Mouse (Mus musculus) kidney, postnatal 14 days (tissue): ENCODE measurements around the gene Tbx5.

Source experiments
- DNase-seq: peaks from one replicate; pipeline ENCODE4 v3.0.0; 2022; ENCODE audit warnings: mixed read lengths

Gene Tbx5

DNA sequence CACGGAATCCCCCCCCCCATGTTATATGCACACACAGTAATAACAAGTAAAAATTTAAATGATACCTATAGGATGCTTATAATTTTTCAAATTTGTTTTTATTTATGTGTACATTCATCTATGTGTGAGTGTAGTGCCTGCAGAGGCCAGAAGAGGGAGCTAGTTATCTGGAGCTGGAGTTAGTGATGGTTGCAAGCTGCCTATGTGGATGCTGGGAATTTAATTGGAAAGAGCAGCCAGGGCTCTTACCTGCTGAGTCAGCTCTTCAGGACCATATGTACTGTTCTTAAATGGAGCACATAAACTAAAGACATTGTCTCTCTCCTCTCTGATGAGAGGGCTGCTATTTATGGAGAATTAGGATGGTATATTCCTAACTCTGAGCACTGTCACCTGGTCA, 17.2 kb upstream of the Tbx5 start:
- DNase-seq: no peak

DNA sequence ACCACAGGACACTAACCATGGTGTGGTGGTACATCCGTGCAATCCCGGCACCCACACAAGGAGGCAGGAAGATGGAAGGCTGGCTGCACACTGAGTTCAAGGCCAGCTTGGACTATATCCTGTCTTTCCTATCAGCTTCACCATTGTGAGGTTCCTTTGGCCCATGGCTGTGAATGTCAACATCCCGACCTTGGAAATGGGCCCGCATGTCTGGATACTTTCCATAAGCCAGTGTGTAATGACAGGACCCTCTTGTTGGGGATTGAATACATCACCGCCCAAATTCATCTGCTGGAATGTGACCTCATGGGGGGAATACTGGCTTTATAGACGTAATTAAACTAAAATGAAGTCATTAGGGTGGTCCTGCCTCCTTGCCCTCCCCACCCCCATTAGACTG, 12.0 kb upstream of the Tbx5 start:
- DNase-seq: no peak

DNA sequence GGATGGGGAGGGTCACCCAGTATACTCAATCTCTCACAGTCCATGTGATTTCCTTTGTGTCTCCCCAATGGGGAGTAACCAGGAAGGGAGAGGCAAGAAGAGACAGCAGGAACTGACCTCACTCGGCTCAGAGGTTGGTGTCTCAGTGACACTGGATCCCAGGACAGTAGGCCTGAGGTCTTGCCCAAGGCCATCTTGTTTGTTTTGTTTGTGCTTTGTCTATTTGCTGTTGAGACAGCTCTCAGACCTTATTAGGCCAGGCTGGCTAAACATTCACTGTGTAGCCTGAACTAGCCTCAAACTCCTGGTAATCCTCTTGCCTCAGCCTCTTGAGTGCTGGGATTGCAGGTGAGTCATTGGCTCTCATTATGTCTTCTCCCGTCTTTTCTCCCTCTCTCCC, 11.0 kb upstream of the Tbx5 start:
- DNase-seq: no peak

DNA sequence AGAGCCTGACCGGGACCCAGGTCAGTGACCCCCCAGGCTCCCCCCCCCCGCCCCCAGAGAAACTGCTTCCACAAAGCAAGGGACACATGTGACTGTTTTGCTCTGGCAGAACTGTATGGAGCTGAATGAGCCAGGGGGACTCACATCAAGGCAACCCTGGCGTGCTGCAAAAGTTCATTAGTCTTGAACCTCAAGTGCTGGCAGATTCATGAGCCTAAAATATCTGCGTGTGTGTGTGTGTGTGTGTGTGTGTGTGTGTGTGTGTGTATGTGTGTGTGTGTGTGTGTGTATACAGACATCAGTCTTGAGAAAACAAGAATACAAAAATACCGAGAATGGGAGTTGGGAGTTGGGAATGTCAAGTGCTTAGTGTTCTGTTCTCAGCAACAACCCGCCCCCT, 5.1 kb upstream of the Tbx5 start:
- DNase-seq: no peak

DNA sequence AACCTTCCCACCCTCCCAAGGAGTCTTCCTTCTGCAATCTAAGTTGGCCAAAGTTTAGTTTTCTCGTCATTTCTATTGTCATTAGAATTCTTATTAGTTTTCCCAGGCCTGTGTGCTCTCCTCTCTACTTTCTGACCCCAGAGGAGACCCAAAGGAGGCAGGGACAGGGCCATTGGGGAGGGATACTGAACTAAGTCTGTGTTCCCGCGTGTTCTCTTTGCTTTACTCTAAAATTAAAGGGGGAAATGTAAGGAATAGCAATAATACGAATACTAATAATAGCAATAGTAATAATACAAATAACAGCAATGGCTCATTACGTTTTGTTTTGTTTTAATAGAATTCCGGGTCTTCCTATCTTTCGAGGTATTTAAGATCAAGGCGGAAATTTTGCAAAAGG, 1.9 kb upstream of the Tbx5 start:
- DNase-seq: no peak

DNA sequence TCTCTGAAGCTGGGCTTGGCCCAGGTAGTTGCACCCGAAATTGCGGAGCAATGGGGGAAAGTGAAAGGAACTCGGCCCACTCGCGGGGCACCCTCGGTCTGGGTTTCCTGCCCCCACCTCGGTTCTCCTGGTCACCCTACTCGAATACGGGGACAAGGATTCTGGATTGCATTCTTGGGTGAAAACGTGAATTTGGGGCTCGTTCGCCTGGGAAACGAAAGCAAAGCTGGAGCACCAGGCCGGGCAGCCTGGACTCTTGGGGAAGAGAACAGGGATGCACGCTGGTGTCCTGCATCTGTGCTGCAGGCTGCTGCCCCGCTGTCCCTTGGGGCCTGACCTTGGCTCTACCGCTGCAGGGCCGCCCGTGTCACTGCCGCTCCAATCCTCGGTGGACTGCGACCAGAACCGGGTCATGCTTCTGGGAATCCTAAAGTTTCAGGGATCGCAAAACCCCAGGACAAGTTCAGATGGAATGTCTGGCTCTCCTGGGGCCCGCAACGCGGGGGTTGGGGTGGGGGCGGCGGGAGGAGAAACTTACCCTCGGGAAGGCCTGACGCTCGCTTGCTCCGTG, 1.2 kb upstream of the Tbx5 start:
- DNase-seq: no peak

DNA sequence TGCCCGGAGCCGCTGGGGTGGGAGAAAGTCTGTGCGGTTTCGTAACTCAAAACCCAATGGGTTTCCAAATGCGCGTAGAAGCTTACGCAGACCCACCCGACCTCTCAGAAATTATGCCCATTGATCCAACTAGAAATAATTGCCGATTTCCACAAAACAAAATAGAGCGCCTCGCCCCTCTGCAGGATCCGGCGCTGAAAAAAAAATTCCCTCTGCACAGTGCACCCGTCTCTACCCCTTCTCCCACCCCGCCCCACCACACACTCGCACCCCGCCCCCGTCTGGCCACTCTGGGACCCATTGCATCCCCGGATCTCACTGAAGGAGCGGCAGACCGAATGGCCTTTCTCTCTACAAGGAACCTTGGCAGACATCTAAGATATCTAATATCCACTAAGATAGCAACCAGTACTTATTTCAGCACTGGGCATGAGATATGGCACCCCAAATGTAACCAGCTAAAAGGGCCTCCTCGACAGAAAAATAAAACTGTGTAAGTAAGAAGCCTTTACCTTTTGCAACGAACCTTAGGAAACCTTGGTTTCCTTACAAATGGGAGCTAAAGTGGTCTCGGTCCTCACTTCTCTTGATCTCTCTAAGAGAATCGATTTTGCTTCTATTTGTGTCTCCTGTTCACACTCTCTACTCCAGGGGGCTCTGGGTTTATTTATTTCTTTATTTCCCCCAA, 533 bp upstream of the Tbx5 start:
- no peak for DNase-seq

DNA sequence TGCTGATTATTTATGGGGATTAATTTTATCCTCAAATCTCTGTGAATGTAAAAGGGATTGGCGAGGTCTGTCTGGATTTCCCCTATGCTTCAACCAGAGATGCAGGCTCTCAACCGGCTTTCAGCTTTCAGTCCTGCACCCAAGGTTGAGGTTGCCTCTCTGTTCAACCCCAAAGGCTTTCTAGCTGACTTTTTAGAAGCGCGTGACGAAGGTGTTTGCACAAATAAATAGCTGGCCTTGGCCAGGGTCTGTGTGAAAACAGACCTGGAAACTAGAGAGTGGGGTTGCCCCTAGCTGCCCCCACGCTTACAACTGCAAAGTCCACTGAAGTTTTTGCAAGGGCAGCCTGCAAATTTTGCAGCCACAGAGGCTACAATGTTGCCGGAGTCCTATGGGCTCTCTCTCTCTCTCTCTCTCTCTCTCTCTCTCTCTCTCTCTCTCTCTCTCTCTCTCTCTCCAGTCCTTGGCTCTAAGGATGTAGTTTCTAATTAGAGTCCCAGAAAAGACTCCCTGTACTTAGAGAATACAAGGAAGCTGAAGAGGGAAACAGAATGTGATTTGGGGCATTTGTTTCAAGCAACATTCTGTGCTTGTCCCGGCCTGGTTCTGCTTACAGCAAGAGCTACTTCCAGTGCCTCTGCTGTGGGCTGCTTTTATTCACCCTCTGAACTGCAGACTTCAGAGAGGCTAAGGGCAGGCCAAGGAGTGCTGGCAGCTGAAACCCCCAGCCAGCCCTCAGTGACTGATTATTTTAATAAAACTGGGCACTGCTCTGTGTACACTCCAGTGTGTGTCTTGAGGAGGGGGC, 959 bp downstream of the Tbx5 start:
- no peak for DNase-seq

DNA sequence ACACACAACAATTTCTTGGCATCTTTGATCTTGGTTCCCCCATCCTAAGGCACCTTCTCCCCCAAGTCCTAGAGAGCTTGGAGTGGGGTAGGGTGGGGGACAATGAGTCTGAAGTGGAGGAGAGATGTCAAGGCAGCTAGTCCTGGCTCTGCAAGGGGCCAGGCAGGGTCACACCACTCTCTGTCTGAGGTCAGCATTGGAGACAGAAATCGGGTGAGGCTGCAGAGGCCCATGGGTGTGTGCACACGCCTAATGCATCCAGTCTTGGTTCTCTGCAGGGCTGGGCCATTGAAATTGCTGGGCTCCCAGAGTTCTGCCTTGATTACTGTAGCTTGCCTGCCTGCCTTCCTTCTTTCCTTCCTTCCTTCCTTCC, 1.5 kb downstream of the Tbx5 start:
- no peak for DNase-seq

DNA sequence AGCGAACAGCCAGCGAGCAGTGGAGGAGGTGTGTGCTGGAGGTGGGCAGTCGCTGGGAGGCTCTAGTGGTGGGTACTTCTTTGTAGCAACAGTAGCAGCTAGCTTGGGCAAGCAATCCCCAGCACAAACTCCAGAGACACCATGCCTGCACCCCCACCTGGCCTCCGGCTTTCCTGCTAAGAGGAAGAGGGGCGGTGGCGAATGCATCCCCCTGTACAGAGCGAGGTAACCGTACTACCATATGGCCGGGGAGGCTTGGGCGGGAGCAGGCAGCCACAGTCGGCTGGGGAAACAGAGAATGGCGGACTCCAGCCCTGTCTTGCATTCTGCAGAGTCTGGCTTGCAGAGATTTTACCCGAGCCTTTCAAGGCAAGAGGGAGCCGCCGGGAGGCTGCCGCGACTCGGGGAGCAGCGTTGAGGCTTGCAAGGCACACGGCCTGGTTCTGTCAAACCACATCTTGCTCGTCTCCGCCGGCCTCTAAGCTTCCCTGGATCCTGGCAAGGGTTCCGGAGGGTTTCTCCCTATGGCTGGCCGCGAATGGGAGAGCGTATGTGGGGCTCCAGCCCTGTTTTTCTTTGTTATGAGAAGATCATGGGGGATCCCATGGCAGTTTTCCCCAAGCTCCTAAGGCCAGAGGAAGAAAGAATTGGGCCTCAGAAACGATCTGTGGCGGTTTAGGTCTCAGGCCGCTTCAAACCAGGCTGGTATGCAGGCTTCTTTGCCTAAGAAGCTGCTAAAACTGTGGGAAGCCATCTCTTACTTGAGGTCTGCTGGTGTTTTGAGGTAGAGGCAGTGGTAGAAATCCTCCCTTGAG, 2.8 kb downstream of the Tbx5 start:
- DNase-seq: no peak

DNA sequence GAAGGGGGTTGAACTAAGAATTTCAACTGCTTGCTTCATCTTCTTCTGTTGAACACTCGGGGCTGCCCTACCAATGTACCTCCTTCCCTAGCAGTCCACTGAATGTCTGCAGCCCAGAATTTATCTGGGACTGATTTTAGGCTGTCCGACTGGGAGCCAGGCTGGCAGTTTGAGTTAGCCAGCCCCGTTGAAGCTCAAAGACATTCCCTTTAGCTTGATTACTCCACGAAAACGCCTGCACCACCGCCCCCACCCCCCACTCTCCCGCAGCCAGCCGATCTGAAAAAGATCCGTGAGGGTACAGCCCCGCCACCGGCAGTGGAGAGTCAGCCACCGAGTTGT, 3.4 kb downstream of the Tbx5 start:
- no peak for DNase-seq

DNA sequence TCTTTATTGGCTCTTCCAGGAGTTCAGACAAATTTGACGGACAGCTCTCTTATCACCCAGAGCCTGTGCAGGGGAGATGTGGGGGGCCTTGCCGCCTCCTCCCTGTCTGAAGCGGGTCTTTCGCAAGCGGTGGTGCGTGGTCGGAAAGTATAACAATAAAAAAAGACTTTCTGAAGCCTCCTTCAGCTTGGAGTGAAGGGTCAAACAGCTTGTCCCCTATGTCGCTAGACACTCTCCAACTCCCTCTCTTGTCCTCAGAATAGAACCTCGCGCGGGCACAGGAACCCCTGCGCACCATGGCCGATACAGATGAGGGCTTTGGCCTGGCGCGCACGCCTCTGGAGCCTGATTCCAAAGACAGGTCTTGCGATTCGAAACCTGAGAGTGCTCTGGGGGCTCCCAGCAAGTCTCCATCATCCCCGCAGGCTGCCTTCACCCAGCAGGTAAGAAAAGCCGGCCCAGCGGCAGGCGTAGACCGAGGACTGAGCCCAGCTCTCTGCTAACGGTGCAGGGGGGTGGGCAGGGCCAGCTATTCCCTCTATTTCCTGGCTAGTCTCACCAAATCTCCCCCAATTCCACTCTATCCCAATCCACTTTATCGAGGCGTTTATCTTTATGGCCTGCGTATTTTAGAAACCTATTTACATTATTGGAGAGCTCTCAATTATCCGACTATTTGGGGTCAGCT, 4.3 kb downstream of the Tbx5 start:
- no peak for DNase-seq

DNA sequence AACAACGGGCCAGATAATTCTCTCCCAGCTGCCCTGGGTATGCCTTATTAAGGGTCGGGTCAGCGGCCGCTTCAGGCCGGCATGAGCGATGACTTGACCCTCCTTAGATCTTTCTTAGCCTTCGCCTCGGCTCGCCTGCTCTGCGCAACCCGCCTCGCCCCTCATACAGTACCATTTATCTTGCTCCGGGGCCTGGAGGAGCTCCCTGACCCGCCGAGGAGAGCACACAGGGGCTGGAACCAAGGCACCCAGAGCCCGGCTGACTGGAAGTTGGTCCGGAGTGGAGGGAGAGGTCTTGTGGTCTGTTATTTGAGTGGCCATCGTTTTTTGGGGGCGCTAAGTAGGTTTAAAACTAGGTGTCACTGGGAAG, 4.8 kb downstream of the Tbx5 start:
- DNase-seq: no peak

DNA sequence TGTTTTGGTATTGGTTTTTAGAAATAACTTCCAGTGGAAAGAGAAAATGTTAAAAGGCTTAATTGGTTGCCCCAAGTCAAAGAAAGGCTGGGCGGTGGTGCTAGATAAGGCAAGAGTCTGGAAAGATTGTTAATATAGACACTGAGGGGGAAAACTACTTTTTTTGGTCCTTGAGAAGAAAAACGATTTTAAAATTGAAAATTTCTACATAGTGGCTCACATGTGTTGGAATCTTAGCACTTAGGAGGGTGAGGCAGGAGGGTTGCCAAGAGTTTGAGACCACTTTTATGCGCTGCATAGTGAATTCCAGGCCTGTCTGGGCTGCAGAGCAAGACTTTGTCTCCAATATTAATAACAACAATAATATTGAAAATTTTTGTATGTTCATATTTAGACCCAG, 5.4 kb downstream of the Tbx5 start:
- no peak for DNase-seq

DNA sequence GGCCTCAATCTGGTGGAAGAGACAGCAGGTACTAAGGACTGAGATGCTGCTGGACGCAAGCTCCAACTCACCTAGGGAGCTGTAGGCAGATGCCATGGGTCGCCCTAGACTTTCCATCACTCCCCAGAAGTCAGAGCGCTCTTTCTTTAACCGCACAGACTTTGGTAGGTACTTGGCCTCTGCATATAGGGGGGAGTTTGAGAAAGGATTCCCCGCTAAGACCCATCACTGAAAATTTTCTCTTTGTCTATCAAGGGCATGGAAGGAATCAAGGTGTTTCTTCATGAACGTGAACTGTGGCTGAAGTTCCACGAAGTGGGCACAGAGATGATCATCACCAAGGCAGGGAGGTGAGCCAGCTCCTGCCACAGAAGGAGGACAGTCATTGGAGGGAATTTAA, 6.0 kb downstream of the Tbx5 start:
- DNase-seq: no peak

DNA sequence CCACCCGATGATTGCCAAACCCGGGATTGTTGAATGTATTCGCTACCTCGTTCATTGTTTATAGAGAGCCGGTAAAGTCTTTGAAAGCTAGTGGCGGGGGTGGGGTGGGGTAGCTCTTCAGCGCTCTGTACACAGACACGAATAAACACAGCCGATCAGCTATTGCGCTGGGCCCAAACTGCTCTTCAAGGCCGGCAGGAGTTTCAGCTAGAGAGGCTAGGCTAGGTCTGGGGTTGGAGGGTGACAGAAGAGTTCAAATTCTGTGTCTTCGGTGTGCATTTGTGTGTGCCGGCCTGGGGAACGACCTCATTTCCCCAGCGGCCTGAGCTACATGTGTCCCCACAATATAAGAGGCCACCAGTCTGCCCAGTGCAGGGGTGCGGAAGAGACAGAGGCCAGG, 6.7 kb downstream of the Tbx5 start:
- no peak for DNase-seq

DNA sequence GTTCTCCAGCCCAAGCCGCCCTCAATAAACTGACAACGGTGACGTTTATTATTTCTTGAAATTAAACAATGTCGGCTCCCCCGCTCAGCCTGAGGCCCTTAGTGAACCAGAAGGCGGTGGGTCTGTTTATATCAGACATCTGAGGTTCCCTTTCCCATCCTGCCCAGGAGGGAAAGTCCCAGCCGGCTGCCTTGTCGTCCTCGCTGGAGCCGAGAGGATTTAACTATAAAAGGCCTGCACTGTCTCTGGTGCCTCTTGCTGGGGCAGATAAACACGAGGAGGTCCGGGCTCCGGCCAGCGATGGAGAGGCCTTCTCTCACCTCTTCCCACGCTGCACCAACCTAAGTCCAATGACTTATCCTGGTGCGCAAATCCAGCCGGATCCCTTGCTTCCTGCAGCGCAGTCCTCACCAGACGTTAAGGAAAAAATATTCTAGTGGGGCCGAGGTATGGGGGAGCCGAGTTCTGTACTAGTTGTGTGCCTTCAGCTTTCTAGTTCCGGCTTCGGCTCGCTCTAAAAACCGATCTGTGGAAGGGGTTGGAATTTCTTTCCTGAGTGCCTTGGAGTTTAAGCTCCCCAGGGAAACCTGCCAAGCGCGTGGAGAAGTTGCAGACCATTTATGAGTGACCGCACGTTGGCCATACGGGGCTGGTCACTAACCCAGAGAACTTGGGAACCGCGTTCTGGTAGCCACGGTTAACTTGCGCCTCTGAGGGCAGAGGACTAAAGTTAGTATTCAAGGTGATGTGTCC, 7.3 kb downstream of the Tbx5 start:
- no peak for DNase-seq

DNA sequence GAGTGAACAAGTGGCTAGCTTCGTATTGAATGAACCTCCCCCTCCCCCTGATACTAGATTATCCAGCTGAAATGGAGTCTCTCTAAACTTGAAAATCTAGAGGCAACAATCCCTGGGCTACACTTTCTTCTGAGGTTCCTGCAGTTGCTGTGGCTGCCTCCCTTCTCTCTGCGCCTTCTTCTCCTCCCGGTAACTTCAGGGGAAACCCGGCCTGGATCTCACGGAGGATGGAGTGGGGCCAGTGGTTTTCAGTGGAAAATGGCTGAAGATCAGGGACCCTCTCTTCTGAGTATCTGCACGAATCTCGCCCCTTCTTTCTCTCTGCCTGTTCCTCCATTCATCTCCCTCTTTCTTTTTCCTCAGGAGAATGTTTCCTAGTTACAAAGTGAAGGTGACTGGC, 7.9 kb downstream of the Tbx5 start:
- DNase-seq: no peak

DNA sequence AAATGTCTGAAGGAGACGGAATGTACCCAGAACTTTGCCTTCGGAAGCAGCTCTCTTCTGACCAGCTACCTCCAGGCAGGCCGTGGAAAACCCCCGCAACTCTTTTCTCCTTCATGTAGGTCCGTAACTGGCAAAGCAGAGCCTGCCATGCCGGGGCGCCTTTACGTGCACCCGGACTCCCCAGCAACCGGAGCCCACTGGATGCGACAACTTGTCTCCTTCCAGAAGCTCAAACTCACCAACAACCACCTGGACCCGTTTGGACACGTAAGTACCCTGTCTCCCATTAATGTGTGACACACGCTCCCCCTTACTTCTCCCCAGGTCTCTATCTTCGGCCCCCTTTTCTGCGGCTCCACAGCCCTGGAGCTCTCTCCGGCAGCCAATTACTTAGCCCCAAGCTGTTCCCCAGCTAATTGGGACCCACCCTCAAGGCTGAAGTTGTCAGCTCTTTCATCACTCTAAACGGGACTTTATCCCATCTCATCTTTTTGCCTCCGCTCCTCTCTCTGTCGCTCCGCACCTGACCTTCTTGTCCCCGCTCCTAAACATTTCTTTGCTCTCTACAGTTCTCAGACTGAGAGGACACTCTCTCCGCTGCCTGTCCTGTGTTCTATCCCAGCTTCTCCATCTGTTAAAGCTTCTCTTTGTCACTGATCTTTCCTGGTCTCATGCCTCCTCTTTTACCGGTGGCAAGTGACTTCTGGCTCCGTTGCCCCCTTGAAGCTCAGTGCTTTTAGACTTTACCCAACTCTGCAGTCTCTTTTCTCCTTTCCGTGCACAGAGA, 9.4 kb downstream of the Tbx5 start:
- DNase-seq: no peak

DNA sequence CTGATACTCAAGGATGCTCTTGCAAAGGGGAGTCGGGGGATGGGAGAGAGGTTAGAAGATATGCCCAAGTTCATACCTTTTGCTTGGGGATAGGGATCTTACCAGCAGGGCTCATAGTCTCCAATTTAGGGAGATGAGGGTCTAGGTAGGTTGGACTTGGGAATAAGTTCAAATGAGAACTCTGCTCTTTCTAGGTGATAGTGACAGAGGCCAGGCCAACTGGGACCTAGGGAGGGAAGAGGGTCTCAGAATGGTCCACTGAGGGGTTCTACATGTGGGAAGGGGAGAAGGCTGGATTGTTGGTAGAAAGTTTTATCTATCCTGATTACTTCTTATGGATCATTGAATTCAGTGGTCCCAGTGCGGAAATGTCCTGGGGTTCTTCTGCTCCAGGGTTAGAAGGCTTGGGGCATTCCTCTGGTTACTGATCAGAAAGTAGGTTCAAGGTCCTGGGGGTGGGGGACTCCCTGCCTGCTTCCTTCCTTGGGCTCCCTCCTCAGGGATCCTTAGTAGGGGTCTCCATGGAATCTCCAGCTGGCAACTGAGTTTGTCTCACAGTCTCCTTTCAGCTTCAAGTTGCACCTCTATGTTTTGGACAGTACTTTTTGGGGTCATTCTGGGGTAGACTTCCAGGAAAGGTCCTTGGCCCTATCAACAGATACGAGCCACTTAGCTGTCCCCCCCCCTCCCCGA, 10.4 kb downstream of the Tbx5 start:
- DNase-seq: no peak

DNA sequence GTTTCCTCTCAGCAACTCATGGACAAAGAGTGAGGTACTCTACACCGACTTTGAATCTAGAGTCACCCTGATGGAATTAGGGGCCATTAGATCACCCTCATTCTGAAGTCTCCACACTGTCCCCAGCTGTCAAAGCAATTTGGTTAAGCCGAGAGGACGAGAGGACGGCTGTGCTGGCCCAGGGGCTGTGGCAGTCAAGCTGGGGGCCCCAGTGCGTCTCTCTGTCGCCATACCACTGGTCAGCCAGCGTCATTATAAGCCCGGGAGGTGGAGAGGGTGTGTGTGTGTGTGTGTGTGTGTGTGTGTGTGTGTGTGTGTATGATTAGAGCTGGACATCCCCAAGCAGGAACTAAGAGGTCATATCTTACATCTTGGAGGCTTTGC, 10.9 kb downstream of the Tbx5 start:
- DNase-seq: no peak
